Mouse (Mus musculus): ENCODE data around the gene Rhobtb3.

DNA sequence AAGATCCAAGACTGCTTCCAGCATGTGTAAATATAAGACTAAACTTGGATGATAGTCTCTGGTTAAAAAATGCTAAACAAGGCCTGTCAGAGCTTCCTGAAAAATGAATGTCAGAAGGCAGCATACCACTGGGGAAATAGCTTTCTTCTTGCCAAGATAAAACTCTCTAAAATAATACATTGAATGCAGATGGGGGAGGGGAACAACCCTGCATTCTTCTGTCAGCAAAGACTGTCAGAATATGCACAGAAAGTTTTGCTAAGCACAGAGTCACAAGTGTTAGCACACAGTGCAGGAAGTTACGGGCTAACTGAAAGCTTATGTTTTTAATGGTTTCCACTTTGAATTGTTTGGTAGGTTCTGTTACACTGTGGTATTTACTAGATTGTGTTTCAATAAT lies 6.6 kb upstream of the Rhobtb3 start:
- no peak for TF ChIP-seq POLR2A (IDR thresholded peaks at IDR 0.05; ENCODE audit: insufficient read depth, low read depth, low read length)
- no peak for TF ChIP-seq CTCF (IDR thresholded peaks at IDR 0.05; ENCODE audit: insufficient read depth, low read depth, low read length)

All from olfactory bulb, adult 2 months (tissue).